Mouse (Mus musculus) forelimb bud, embryonic 11.5 days (tissue): ENCODE data around the gene Nkiras1.
A peak's percentile ranks its signal among the peaks of the same experiment; 100 is the strongest.

Experiments used
- DNase-seq: peaks from one replicate; pipeline ENCODE4 v3.0.0-alpha.2; 2012; ENCODE audit warnings: low read depth, low spot score

The Nkiras1 gene

GRCm38 (mm10) chr14:18274526-18274925 is 3.6 kb downstream of the Nkiras1 start:
- DNase-seq: no peak

DNA sequence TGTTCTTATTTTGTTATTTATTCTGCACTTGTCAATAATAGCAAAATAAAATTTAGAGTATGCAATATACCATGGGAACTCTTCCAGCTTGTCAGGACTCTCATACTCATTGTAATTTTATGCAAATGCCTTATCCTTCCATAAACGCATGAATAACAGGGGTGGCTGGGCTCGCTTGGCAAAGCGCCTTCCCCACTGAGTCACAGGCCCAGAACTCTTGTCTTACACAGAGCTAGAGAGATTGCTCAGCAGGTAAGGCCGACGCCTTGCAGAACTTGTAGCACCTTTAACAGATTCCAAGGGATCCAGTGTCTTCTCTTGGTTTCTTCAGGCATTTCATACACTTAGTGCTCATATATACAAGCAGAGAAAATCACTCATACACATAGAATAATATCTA is 9.4 kb downstream of the Nkiras1 start:
- DNase-seq: no peak

DNA sequence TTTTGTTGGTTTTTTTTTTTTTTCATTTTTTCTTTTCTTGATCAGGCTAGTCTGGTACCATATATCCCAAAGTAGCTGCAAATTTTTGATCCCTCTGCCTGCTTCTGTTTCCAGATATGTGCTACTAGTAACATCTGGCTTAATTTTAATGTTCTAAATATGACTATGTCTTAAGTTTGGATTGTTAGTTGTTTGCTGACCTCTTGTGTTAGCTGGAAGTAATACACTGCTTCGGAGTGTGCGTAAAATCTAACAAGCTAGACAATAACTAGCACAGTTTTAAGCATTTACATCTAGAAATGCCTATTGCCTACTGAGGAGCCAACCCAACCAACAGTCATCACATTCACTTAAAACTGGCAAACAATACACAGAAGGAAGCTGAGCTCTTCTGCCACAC is 13.6 kb downstream of the Nkiras1 start:
- DNase-seq: no peak

DNA sequence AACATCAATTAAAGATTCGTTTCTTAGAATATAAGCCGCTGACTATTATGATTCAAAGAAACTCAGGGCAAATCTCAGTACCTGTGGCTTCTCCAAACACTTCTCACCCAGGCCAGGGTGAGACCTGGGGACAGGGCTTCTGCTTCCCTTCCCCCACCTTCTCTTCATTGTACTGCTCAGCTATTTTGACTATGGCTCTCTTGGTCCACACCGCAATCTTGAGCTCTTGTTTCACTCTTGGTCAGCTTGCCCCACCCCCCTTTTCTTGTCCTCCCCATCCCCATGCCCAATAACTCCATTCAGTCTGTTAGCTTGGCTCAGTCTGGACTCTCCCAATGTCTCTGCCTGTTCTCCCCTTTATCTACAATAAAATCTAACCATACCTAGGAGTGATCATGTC is 14.5 kb downstream of the Nkiras1 start:
- no peak for DNase-seq

GRCm38 (mm10) chr14:18286441-18286840 is 15.5 kb downstream of the Nkiras1 start:
- no peak for DNase-seq

DNA sequence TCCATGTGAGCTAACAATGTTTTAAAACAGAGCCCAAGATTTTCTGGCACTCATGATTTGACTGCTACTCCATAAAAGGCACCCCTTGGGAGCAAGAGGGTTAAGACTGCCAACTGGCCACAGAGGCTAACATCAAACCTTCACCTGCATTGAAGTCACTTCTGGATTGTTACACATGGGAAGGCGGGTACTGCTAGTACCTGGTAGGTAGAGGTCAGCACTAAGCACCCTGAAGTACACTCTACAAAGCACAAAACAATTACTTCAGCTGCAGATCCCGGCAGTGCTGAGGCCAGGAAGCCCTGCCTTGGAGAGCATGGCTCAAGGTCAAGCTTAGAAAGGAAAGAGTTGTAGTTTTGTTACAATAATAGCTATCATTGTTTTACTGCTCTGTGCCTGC is 16.5 kb downstream of the Nkiras1 start:
- no peak for DNase-seq

- DNase-seq: no peak
These were observed 21.2 kb downstream of the Nkiras1 start for GRCm38 (mm10) chr14:18292111-18292510.

GRCm38 (mm10) chr14:18292578-18292977 is 21.6 kb downstream of the Nkiras1 start:
- DNase-seq: no peak

DNA sequence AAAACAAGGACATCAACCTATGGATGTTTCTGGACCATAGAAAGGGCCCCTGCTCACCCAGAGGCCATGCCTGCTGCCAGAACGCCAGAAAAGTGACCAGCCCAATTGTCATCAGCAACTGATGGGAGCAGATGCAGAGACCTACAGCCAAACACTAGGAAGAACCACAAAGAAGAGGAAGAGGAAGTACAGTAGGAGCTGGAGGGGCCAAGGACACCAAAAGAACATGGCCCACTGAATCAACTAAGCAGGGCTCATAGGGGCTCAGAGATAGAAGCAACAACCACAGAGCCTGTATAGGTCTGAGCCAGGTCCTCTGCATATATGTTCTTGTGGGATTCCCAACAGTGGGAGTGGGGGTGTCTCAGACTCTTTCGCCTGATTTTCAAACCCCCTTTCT is 26.5 kb downstream of the Nkiras1 start:
- no peak for DNase-seq

DNA sequence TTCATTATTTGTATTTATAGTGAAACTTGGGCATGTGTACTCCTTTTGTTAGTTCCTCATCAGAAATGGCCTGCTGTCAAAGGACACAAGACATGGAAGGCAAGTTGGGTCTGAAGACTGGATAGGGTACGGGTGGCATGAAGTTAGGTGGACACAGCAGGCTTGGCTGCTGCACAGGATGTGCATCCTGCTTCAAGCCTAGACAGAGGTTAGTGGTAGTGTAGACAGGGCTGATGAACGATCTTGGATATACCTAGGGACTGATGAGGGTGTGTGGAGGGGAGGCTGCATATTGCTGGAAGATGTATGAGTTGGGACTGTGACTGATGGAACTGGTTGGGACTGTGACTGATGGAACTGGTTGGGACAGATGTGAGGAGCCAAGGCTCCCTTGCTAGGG is 27.9 kb downstream of the Nkiras1 start:
- DNase-seq: no peak

- DNase-seq: no peak
These were observed 29.7 kb downstream of the Nkiras1 start for GRCm38 (mm10) chr14:18300676-18301075.

GRCm38 (mm10) chr14:18301591-18301990 is 30.7 kb downstream of the Nkiras1 start:
- no peak for DNase-seq

- no peak for DNase-seq
These were observed 31.8 kb downstream of the Nkiras1 start for GRCm38 (mm10) chr14:18302750-18303149.

- DNase-seq: no peak
These were observed 32.3 kb downstream of the Nkiras1 start for GRCm38 (mm10) chr14:18303262-18303661.

DNA sequence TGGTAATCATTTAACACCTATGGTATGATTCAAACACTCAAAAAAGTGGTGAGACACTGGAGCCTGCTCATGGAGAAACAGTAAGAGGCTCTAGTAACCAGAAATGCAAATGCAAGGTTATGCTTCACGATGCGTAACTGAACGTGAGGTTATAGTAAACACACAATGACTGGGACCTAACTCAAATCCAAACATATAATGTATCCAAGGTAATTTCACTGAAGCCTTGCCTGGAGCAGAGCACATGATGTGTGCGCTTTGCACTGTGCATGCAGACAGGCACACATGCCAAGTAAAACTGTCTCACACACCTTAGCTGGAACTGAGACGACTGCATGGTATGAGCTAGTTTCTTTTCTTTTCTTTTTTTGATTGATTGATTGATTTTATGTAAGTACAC is 33.2 kb downstream of the Nkiras1 start:
- no peak for DNase-seq

GRCm38 (mm10) chr14:18317457-18318411 is 46.8 kb downstream of the Nkiras1 start:
- DNase-seq: no peak

GRCm38 (mm10) chr14:18326968-18327672 is 56.2 kb downstream of the Nkiras1 start:
- DNase-seq: no peak

DNA sequence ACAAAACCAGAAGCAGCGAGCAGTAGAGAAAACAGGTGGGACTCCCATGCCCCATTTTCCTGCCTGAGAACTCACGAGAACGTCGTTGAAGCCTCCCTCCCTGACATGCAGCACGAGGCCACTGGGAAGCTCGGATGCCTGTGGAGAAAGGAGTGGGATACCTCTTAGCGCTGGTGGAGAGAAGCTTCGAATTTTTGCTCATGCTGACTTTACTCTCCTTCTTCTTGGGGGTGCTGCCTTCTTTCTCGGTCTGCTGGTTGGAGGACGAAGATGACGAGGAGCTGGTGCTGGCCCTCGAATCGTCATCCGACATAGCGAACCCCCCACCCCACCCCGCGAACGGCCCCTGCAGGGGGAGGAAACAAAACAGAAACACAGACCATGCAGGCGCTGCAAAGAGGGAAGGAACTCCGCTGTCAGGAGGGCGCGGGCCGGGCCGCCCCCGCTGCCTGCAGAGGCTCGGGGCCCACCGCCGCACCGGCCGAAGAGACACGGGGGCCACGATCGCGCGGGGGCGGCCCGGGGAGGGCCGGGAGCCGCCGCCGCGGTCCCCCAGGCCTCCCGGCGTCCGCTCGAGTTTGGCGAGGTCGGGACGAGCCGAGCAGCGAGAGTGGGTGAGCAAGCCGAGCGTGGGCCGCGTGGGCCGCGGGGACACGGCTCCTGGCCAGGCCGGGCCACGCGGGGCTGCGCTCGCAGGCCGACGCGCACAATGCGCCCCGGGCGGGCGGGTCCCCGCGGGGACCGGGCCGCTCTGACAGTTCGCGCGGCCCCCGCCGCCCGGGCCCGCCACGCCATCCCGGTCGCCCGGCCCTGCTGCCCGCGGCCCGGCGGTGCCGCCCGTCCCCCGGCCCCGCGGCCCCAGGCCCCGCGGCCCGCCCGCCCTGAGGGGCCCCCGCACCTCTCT is 60.1 kb downstream of the Nkiras1 start:
- peak; percentile 19 for DNase-seq

DNA sequence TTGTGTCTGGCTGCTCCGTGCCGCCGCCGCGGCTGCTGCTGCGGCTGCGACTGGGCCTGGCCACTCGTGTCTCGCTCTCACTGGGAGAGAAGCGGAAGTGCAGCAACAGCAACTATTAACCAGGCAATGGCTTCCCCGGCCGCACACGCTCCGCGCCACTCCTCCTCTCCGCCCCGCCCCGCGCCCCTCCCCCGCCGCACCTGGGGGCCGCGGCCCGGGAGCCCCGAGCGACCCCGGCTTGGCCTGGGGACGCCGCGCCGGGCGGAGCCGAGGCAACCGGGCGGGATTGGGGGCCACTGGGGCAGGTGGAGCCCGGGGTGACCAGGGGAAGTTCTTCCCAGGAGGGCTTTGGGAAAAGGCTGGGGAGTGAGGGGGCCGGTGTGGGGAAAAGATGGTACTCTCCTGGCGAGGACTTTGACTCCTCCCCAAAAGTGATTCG is 60.8 kb downstream of the Nkiras1 start, which contains the start of gene Ube2e1:
TSS of gene Ube2e1 (minus strand) at position 167 of the 439 bp plus-strand sequence.
- peak; percentile 72 for DNase-seq
